Mouse (Mus musculus): Measurements from ENCODE around the gene Slc37a1.

Slc37a1 gene

GRCm38 (mm10) chr17:31400294-31400693 is 113.7 kb downstream of the Slc37a1 start:
- DNase-seq (ENCODE audit: low read depth), result no peak
